Mouse (Mus musculus) CH12.LX (cell line): ENCODE measurements around the gene Tigd2. TPM values are rescaled to one million over a fixed set of nuclear protein-coding genes. Genes with fewer than 3 reads are reported as not detected.

Source experiments
- DNase-seq: peaks from one replicate; pipeline ENCODE4 v3.0.0-alpha.2; 2013; ENCODE audit errors: extremely low read depth
- H3K27ac ChIP-seq: 2 replicates; pipeline ENCODE4 v1.5.1; 2012; ENCODE audit warnings: low read depth, mild to moderate bottlenecking, control low read depth, moderate library complexity; ENCODE audit not compliant: insufficient read depth
- H3K27me3 ChIP-seq: replicated peaks from 2 replicates; pipeline ENCODE3; 2012; ENCODE audit warnings: inconsistent platforms
- H3K36me3 ChIP-seq, 2 experiments: replicated peaks in 1 of 2; 2 replicates each; pipeline versions ENCODE3 to v1.6.1; 2012; ENCODE audit warnings: inconsistent platforms in 1 of 2, low read length in 1 of 2, mild to moderate bottlenecking in 1 of 2, mixed read lengths in 1 of 2, moderate library complexity in 1 of 2; ENCODE audit not compliant: control insufficient read depth in 1 of 2, insufficient read depth in 1 of 2
- H3K4me1 ChIP-seq, 2 experiments: 2 replicates each; pipeline ENCODE4 v1.6.1; 2012; ENCODE audit warnings: inconsistent platforms in 1 of 2, moderate library complexity in 1 of 2; ENCODE audit not compliant: insufficient read depth in 2 of 2, control insufficient read depth in 1 of 2
- H3K4me2 ChIP-seq: 2 replicates; pipeline ENCODE4 v1.6.1; 2012; ENCODE audit warnings: low read depth, mild to moderate bottlenecking, control low read depth; ENCODE audit not compliant: poor library complexity, insufficient read depth, severe bottlenecking
- H3K4me3 ChIP-seq, 3 experiments: fragments of 150-350 bp in 1 of 3; sonication (generic) in 1 of 3; replicated peaks in 1 of 3; 2 replicates each; pipeline versions ENCODE3 to v1.5.1; 2011 to 2012; ENCODE audit warnings: low read depth in 2 of 3, low read length in 2 of 3, mild to moderate bottlenecking in 2 of 3, moderate library complexity in 2 of 3, control low read depth in 1 of 3, improper control_type of control experiment in 1 of 3, inconsistent platforms in 1 of 3, mixed read lengths in 1 of 3; ENCODE audit not compliant: poor library complexity in 1 of 3
- H3K79me2 ChIP-seq: replicated peaks from 2 replicates; pipeline ENCODE4 v1.6.1; 2012; ENCODE audit warnings: mild to moderate bottlenecking, moderate library complexity; ENCODE audit not compliant: control insufficient read depth, poor library complexity, insufficient read depth, severe bottlenecking; ENCODE audit errors: extremely low read depth
- H3K9ac ChIP-seq: 2 replicates; pipeline ENCODE4 v1.6.1; 2012; ENCODE audit warnings: low read depth, mild to moderate bottlenecking, control low read depth, moderate library complexity; ENCODE audit not compliant: insufficient read depth
- H3K9me3 ChIP-seq: replicated peaks from 2 replicates; pipeline ENCODE3; 2012; ENCODE audit warnings: low read length, inconsistent platforms, mixed read lengths
- CHD1 ChIP-seq: IDR thresholded peaks from 2 replicates; pipeline ENCODE4 v1.6.1; 2012; ENCODE audit warnings: low read depth, low read length, improper control_type of control experiment, inconsistent platforms
- CHD2 ChIP-seq: IDR thresholded peaks from 2 replicates; pipeline ENCODE4 v1.6.1; 2011; ENCODE audit warnings: low read length, improper control_type of control experiment
- CTCF ChIP-seq, 2 experiments: IDR thresholded peaks in 1 of 2; conservative IDR thresholded peaks in 1 of 2; 2 replicates each; pipeline ENCODE4 v1.5.1; 2011 to 2012; ENCODE audit warnings: low read depth in 2 of 2, low read length in 2 of 2, improper control_type of control experiment in 1 of 2, inconsistent platforms in 1 of 2, mild to moderate bottlenecking in 1 of 2, moderate library complexity in 1 of 2
- E2F4 ChIP-seq: IDR thresholded peaks from 2 replicates; pipeline ENCODE4 v1.6.1; 2011; ENCODE audit warnings: low read depth, low read length, improper control_type of control experiment; ENCODE audit not compliant: insufficient replicate concordance
- ELF1 ChIP-seq: IDR thresholded peaks from 2 replicates; pipeline ENCODE4 v1.6.1; 2014; ENCODE audit warnings: low read depth, mild to moderate bottlenecking, inconsistent platforms, low read length, improper control_type of control experiment
- EP300 ChIP-seq: IDR thresholded peaks from 2 replicates; pipeline ENCODE4 v1.6.1; 2011; ENCODE audit warnings: low read length, improper control_type of control experiment
- ETS1 ChIP-seq: conservative IDR thresholded peaks from 2 replicates; pipeline ENCODE4 v1.6.1; 2012; ENCODE audit warnings: low read depth, mild to moderate bottlenecking, inconsistent platforms, low read length, improper control_type of control experiment, moderate library complexity
- GABPA ChIP-seq: IDR thresholded peaks from 2 replicates; pipeline ENCODE4 v1.6.1; 2012; ENCODE audit warnings: low read depth, low read length, improper control_type of control experiment, inconsistent platforms; ENCODE audit not compliant: insufficient replicate concordance
- HCFC1 ChIP-seq: IDR thresholded peaks from 2 replicates; pipeline ENCODE4 v1.6.1; 2012; ENCODE audit warnings: low read depth, mild to moderate bottlenecking, inconsistent platforms, low read length, improper control_type of control experiment
- IRF4 ChIP-seq: IDR thresholded peaks from 2 replicates; pipeline ENCODE4 v1.6.1; 2014; ENCODE audit warnings: low read depth, mild to moderate bottlenecking, inconsistent platforms, low read length, improper control_type of control experiment
- KAT2A ChIP-seq: IDR thresholded peaks from 2 replicates; pipeline ENCODE4 v1.6.1; 2012; ENCODE audit warnings: low read length, improper control_type of control experiment, inconsistent platforms; ENCODE audit not compliant: insufficient replicate concordance
- MEF2A ChIP-seq: IDR thresholded peaks from 2 replicates; pipeline ENCODE4 v1.6.1; 2014; ENCODE audit warnings: low read depth, mild to moderate bottlenecking, inconsistent platforms, low read length, improper control_type of control experiment, borderline replicate concordance
- MXI1 ChIP-seq: IDR thresholded peaks from 2 replicates; pipeline ENCODE4 v1.6.1; 2011; ENCODE audit warnings: mild to moderate bottlenecking, low read depth, low read length, improper control_type of control experiment
- NELFE ChIP-seq: IDR thresholded peaks from 2 replicates; pipeline ENCODE4 v1.6.1; 2011; ENCODE audit warnings: low read depth, low read length, improper control_type of control experiment
- NRF1 ChIP-seq: IDR thresholded peaks from 2 replicates; pipeline ENCODE4 v1.6.1; 2014; ENCODE audit warnings: low read depth, mild to moderate bottlenecking, inconsistent platforms, low read length, improper control_type of control experiment, moderate library complexity
- POLR2A ChIP-seq: IDR thresholded peaks from 2 replicates; pipeline ENCODE4 v1.6.1; 2011; ENCODE audit warnings: low read depth, mild to moderate bottlenecking, improper control_type of control experiment, low read length
- POLR2AphosphoS2 ChIP-seq: IDR thresholded peaks from 2 replicates; pipeline ENCODE4 v1.6.1; 2011; ENCODE audit warnings: low read depth, low read length, improper control_type of control experiment
- RAD21 ChIP-seq: IDR thresholded peaks from 2 replicates; pipeline ENCODE4 v1.6.1; 2011; ENCODE audit warnings: low read depth, mild to moderate bottlenecking, low read length, improper control_type of control experiment, moderate library complexity
- RCOR1 ChIP-seq: conservative IDR thresholded peaks from 2 replicates; pipeline ENCODE4 v1.6.1; 2012; ENCODE audit warnings: low read depth, mild to moderate bottlenecking, inconsistent platforms, low read length, improper control_type of control experiment
- SIN3A ChIP-seq: IDR thresholded peaks from 2 replicates; pipeline ENCODE4 v1.6.1; 2012; ENCODE audit warnings: low read length, improper control_type of control experiment, inconsistent platforms
- SMC3 ChIP-seq: IDR thresholded peaks from 2 replicates; pipeline ENCODE4 v1.6.1; 2011; ENCODE audit warnings: low read depth, low read length, improper control_type of control experiment
- TBP ChIP-seq: conservative IDR thresholded peaks from 2 replicates; pipeline ENCODE4 v1.6.1; 2011; ENCODE audit warnings: low read depth, low read length, improper control_type of control experiment
- TCF12 ChIP-seq: IDR thresholded peaks from 2 replicates; pipeline ENCODE4 v1.6.1; 2014; ENCODE audit warnings: low read depth, mild to moderate bottlenecking, inconsistent platforms, low read length, improper control_type of control experiment
- UBTF ChIP-seq: IDR thresholded peaks from 2 replicates; pipeline ENCODE4 v1.6.1; 2012; ENCODE audit warnings: low read depth, mild to moderate bottlenecking, inconsistent platforms, low read length, improper control_type of control experiment, moderate library complexity
- USF2 ChIP-seq: conservative IDR thresholded peaks from 2 replicates; pipeline ENCODE4 v1.6.1; 2011; ENCODE audit warnings: low read depth, low read length, improper control_type of control experiment
- ZC3H11A ChIP-seq: IDR thresholded peaks from 2 replicates; pipeline ENCODE4 v1.6.1; 2012; ENCODE audit warnings: low read depth, mild to moderate bottlenecking, inconsistent platforms, low read length, improper control_type of control experiment
- ZMIZ1 ChIP-seq: IDR thresholded peaks from 2 replicates; pipeline ENCODE4 v1.6.1; 2012; ENCODE audit warnings: low read depth, mild to moderate bottlenecking, inconsistent platforms, low read length, improper control_type of control experiment
- dilution Hi-C: fragments of 300-500 bp; cut with MboI; formaldehyde crosslinking; loops from 2 replicates; pipeline ENCODE4 v1.14.3; 2020; ENCODE audit warnings: low sequenced_read_pairs; ENCODE audit not compliant: extremely low pct_unique_long_range_greater_than_20kb, extremely low pct_ligation_motif_present
- in situ Hi-C: fragments of 300-500 bp; cut with MboI; formaldehyde crosslinking; loops from 3 replicates; pipeline ENCODE4 v1.14.3; 2019; ENCODE audit warnings: low sequenced_read_pairs, low pct_ligation_motif_present, low pct_unique_long_range_greater_than_20kb, mixed read lengths
- polyA plus RNA-seq: library from polyadenylated mRNA; unstranded; fragments of >175 nt; gene quantifications from 2 replicates; pipeline ENCODE4 v1.2.1, GENCODE M21; 2012; ENCODE audit warnings: low read depth; ENCODE audit not compliant: insufficient read length
- total RNA-seq, 2 experiments: library from RNA; depleted of rRNA; stranded (reverse); fragments of 300-350 nt in 1 of 2; fragments of >200 nt in 1 of 2; gene quantifications; 2 replicates each; pipeline ENCODE4 v1.2.3; 2012 to 2014

Gene Tigd2
- total RNA-seq (2012; rRNA removed) (10.5 and 11.0 TPM in 2 replicates), total RNA-seq (2014; rRNA removed) (25.2 and 26.2 TPM in 2 replicates), polyA plus RNA-seq (11.6 and 12.6 TPM in 2 replicates)

DNA sequence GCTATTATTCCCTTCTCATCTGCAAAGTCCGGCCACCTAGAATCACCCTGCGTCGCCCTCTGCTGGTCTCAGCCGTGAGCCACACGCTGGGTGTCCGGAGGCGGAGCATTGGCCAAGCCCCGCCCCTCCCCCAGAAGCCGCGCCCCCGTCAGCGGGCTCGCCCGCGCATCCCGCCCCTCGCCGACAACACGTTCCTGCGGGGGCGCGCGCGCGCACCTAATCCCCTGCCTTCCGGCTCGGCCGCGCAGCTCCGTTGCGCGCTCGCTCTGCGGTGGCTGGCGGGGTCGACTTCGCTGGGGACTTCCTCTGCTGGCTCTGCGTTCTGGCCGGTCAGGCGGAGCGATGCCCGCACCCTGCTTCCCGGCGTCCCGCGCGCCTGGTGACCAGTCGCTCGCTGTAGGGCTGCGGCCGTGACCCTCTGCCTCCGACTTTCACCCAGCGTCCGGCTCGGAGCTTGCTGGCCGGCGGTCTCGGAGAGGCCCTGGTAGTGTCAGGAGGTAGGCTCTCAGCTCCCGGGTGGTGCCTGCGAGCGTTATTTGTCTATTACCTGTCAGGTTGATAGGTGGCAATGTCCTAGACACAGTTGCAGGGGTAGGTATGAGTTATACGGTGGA is at the start of gene Tigd2:
Gene Tigd2, plus strand, starts transcription at position 186 of the 614 bp plus-strand sequence.
- Histone ChIP-seq H3K27ac (peak within 1 kb of the TSS; percentile 26; the same call in 1 of the 2 replicates), H3K79me2 (peaks cover 2% of the 10 kb centered on the region; the same call in 1 of the 2 replicates), H3K9me3 (no peaks in the 10 kb centered on the region), H3K4me1 (peaks cover 0 to 12% of the 10 kb centered on the region in 2 experiments; a peak in 2 of 4 replicates), H3K9ac (peak within 1 kb of the TSS; percentile 65), H3K4me3 (peak within 1 kb of the TSS; percentile 79 to 88 (median 82)), H3K4me2 (peak within 1 kb of the TSS; percentile 39), H3K27me3 (no peaks in the 10 kb centered on the region), H3K36me3 (peaks cover 0 to 17% of the 10 kb centered on the region in 2 experiments)
- TF ChIP-seq POLR2A, result peak; percentile 85
- TF ChIP-seq CTCF (conservative IDR thresholded peaks at IDR 0.05 in 1 of 2, IDR thresholded peaks at IDR 0.05 in 1 of 2; ENCODE audit: low read depth in 2 of 2, low read length in 2 of 2), result peak; percentile 12 to 73; a peak in 2 of 4 replicates
- TF ChIP-seq ZMIZ1, result peak; percentile 28
- TF ChIP-seq UBTF, result 0 out of 2 replicates have a peak, but pooled peaks have one; percentile 66
- peak; percentile 80 for TF ChIP-seq ELF1
- no peak for TF ChIP-seq E2F4
- TF ChIP-seq NRF1, result peak; percentile 77
- TF ChIP-seq ETS1, result no peak
- TF ChIP-seq MXI1, result peak; percentile 26; the same call in 1 of the 2 replicates
- peak; percentile 11; the same call in 1 of the 2 replicates for TF ChIP-seq HCFC1
- TF ChIP-seq POLR2AphosphoS2, result no peak
- TF ChIP-seq SIN3A, result peak; percentile 54; the same call in 1 of the 2 replicates
- TF ChIP-seq TCF12, result peak; percentile 74; the same call in 1 of the 2 replicates
- peak; percentile 72 for TF ChIP-seq NELFE
- peak; percentile 57 for TF ChIP-seq SMC3
- peak; percentile 40 for TF ChIP-seq RAD21
- no peak for TF ChIP-seq CHD2
- dilution Hi-C loops, result no loop called here
- peak; percentile 83 for DNase-seq
- in situ Hi-C loops, result no loop called here

DNA sequence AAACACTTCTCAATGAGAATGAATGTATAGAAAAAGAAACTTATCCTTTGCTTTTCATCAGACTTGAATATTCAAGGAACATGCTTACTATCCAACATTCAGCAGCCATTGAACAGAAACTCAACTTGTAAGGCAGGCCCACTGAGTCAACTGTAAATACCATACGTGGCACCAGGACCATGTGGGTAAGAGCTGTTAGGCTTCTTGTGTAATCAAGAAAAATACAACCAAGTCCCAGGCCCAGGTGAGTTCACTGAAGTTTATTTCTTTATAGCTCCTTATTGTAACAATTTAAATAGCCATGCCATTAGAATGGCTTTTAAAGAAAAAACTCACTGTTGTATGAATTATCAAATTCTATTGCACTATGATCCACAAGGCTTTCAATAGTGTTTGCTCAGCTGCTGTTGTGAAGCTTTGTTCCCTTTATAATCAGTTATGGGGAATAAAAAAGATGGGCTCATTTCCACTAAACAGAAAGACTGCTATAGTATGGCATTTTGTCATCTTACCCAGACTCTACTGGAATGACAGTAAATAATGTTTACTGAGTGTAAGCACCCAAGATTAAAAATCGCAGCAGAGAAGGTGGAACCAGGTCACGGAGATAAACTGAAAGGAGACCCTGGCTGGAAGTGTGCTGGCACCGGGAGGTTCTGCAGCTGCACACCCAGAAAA is 46.7 kb upstream of the Tigd2 start:
- Histone ChIP-seq H3K27me3 (no peaks in the 10 kb centered on the region), H3K79me2 (no peaks in the 10 kb centered on the region), H3K27ac (no peak overlapping the region), H3K4me3 (no peak overlapping the region), H3K36me3 (no peaks in the 10 kb centered on the region), H3K9me3 (no peaks in the 10 kb centered on the region), H3K9ac (no peak overlapping the region), H3K4me1 (no peaks in the 10 kb centered on the region), H3K4me2 (no peak overlapping the region)
- dilution Hi-C loops, result no loop called here
- in situ Hi-C loops, result loop anchor here (10.0 kb wide), 1 partner anchor 137 kb away; the partner anchor contains the start of gene Fam13a
- TF ChIP-seq GABPA (no peak), IRF4 (no peak), ZC3H11A (no peak), KAT2A (no peak), E2F4 (no peak), TBP (no peak), CHD1 (no peak), USF2 (no peak), EP300 (no peak), RCOR1 (no peak), RAD21 (no peak), MEF2A (no peak)
- no peak for DNase-seq
